Mouse (Mus musculus) liver, embryonic 14.5 days (tissue): ENCODE results near the gene Sox2. TPM values are rescaled to one million over a fixed set of nuclear protein-coding genes. Genes with fewer than 3 reads are reported as not detected.

Experiments
- ATAC-seq: fragments of 200-750 bp; cut with Nextera tagmentation; 2 replicates; pipeline ENCODE4 v1.8.0; 2017; ENCODE audit warnings: moderate number of reproducible peaks, mild to moderate bottlenecking, moderate library complexity; ENCODE audit not compliant: insufficient read depth
- DNase-seq, 3 experiments: peaks; one replicate each; pipeline ENCODE4 v3.0.0-alpha.2; 2012 to 2013; ENCODE audit warnings: low read depth in 3 of 3, low spot score in 3 of 3
- H3K27ac ChIP-seq: fragments of 300-500 bp; sonication (generic); 2 replicates; pipeline ENCODE4 v1.5.1; 2014; ENCODE audit warnings: moderate library complexity, mild to moderate bottlenecking, control low read depth, inconsistent platforms
- H3K27me3 ChIP-seq: fragments of 300-500 bp; sonication (generic); 2 replicates; pipeline ENCODE4 v1.6.1; 2014; ENCODE audit warnings: mild to moderate bottlenecking, low read length, moderate library complexity; ENCODE audit not compliant: control insufficient read depth, insufficient read depth
- H3K36me3 ChIP-seq: fragments of 300-500 bp; sonication (generic); replicated peaks from 2 replicates; pipeline ENCODE4 v1.6.1; 2014; ENCODE audit warnings: low read depth; ENCODE audit not compliant: control insufficient read depth, insufficient read depth
- H3K4me1 ChIP-seq, 2 experiments: fragments of 200-500 bp in 1 of 2; fragments of 300-500 bp in 1 of 2; sonication (generic) in 1 of 2; replicated peaks; 2 replicates each; pipeline ENCODE4 v1.6.1; 2012 to 2014; ENCODE audit warnings: antibody characterized with exemption in 1 of 2, inconsistent platforms in 1 of 2, low read length in 1 of 2; ENCODE audit not compliant: control insufficient read depth in 2 of 2, insufficient read depth in 2 of 2
- H3K4me2 ChIP-seq: fragments of 300-500 bp; sonication (generic); 2 replicates; pipeline ENCODE4 v1.6.1; 2014; ENCODE audit warnings: low read depth, mild to moderate bottlenecking, control low read depth, moderate library complexity
- H3K4me3 ChIP-seq, 2 experiments: fragments of 200-500 bp in 1 of 2; fragments of 300-500 bp in 1 of 2; sonication (generic) in 1 of 2; 2 replicates each; pipeline ENCODE4 v1.5.1; 2012 to 2014; ENCODE audit warnings: low read depth in 2 of 2, low read length in 2 of 2, mild to moderate bottlenecking in 2 of 2, control low read depth in 1 of 2, inconsistent platforms in 1 of 2, moderate library complexity in 1 of 2; ENCODE audit not compliant: insufficient read depth in 1 of 2
- H3K9ac ChIP-seq: fragments of 300-500 bp; sonication (generic); replicated peaks from 2 replicates; pipeline ENCODE4 v1.6.1; 2014; ENCODE audit warnings: mild to moderate bottlenecking, control low read depth, moderate library complexity
- H3K9me3 ChIP-seq: fragments of 300-500 bp; sonication (generic); 2 replicates; pipeline ENCODE4 v1.6.1; 2016; ENCODE audit warnings: low read length, mixed read lengths; ENCODE audit not compliant: control insufficient read depth
- CTCF ChIP-seq: IDR thresholded peaks from 2 replicates; pipeline ENCODE4 v1.5.1; 2016; ENCODE audit warnings: antibody characterized with exemption, low read depth, control low read depth
- EP300 ChIP-seq: IDR thresholded peaks from 2 replicates; pipeline ENCODE4 v1.6.1; 2016; ENCODE audit warnings: antibody characterized with exemption, low read depth
- WGBS: fragments of 180-500 bp; shearing (Covaris S2); extraction: QIAGEN DNeasy Blood & Tissue Kit; methylation state at CpG from one replicate; pipeline ENCODE4 v1.1.7; 2014; ENCODE audit not compliant: insufficient replicate concordance; 5-methylcytosine and 5-hydroxymethylcytosine counted together
- polyA plus RNA-seq, 2 experiments: library from polyadenylated mRNA; depleted of rRNA in 1 of 2; stranded (reverse) in 1 of 2; unstranded in 1 of 2; fragments of >200 nt; fragmentation: Nextera tagmentation in 1 of 2; extraction: Ambion mirVana in 1 of 2; gene quantifications; 2 replicates each; pipeline versions ENCODE4 v1.2.1 to v1.2.3; 2012 to 2014

Gene Sox2
- polyA plus RNA-seq, 2 experiments: 0.06 TPM; not detected in 1

DNA sequence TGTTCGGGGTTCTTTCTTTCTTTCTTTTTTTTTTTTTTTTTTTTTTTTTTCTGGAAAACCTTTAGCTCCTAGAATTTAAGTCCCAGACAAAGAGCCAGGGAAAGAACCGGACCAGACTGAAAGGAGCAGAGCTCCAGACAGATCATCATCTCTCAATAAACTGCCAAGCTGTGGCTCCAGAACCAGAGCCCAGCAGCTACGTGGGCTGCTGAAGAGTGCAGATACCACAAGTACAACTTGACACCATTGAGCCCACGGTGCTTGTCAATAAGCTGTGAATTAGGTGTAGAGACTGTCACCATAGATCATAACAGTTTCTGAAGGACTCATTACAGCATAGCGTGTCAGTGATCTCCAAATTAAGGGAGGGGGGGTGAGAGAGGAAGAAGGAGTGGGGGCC, 7.1 kb upstream of the Sox2 start:
- H3K4me3 ChIP-seq: no peak overlapping the region
- H3K4me2 ChIP-seq: no peak overlapping the region
- H3K27ac ChIP-seq: no peak overlapping the region
- no peaks in the 10 kb centered on the region for H3K36me3 ChIP-seq
- TF ChIP-seq EP300 (no peak), CTCF (no peak)
- WGBS: 11% methylated on average over 5 of the region's 5 CpGs
- DNase-seq: no peak
- ATAC-seq: no peak
- H3K4me1 ChIP-seq: no peaks in the 10 kb centered on the region
- H3K9ac ChIP-seq: no peak overlapping the region
- peaks cover 88% of the 10 kb centered on the region for H3K27me3 ChIP-seq
- no peaks in the 10 kb centered on the region for H3K9me3 ChIP-seq

DNA sequence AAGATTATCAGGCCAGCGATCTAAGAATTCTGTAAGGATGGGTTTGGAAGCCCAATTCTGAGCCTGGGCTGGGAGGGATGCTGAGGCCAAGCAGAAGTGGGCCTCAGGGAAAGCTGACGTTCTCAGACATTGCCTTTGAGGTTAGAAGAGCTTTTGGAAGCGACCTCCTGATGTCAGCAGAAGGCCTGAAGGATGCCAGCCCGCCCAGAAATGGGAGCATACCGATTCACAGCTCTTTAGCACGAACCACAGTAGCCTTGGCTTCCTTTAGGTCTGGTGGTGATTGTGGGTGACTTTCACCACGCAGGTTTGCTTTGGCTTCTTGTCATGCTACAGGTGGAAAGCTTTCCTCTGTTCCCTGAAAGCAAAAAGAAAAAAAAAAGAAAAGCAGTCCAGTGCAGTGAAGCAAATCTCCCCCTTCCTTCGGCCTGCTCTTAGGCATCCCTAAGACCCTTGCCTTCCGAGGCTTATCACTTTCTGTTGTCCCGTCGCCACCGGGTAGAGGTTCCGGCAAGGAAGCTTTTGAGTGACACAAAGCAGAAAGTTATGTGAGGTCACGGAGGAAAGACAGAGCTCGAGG, 6.6 kb upstream of the Sox2 start:
- no peaks in the 10 kb centered on the region for H3K4me1 ChIP-seq
- DNase-seq (no peak), ATAC-seq (no peak)
- WGBS: 3% methylated on average over 15 of the region's 15 CpGs
- no peaks in the 10 kb centered on the region for H3K36me3 ChIP-seq
- peaks cover 89% of the 10 kb centered on the region for H3K27me3 ChIP-seq
- H3K9ac ChIP-seq: no peak overlapping the region
- H3K4me3 ChIP-seq: no peak overlapping the region
- H3K9me3 ChIP-seq: no peaks in the 10 kb centered on the region
- TF ChIP-seq CTCF (no peak), EP300 (no peak)
- no peak overlapping the region for H3K27ac ChIP-seq
- no peak overlapping the region for H3K4me2 ChIP-seq

- WGBS: 3% methylated on average over 10 of the region's 10 CpGs
Observed at GRCm38 (mm10) chr3:34646169-34646568, 4.0 kb upstream of the Sox2 start.

GRCm38 (mm10) chr3:34647688-34648087, 2.5 kb upstream of the Sox2 start:
- Histone ChIP-seq H3K4me2 (no peak overlapping the region), H3K9me3 (no peaks in the 10 kb centered on the region), H3K27ac (no peak overlapping the region), H3K9ac (no peak overlapping the region), H3K36me3 (no peaks in the 10 kb centered on the region), H3K4me3 (no peak overlapping the region), H3K27me3 (peaks cover 88% of the 10 kb centered on the region), H3K4me1 (no peaks in the 10 kb centered on the region)
- DNase-seq: peak; percentile 12 to 16 (median 14)
- ATAC-seq: no peak
- under 1% methylated on average over 14 of the region's 14 CpGs for WGBS
- TF ChIP-seq EP300 (no peak), CTCF (peak; percentile 71)

More at GRCm38 (mm10) chr3:34646169-34646568, 4.0 kb upstream of the Sox2 start:
- no peaks in the 10 kb centered on the region for H3K36me3 ChIP-seq
- H3K4me2 ChIP-seq: no peak overlapping the region
- H3K4me3 ChIP-seq: no peak overlapping the region
- peaks cover 89% of the 10 kb centered on the region for H3K27me3 ChIP-seq
- no peaks in the 10 kb centered on the region for H3K9me3 ChIP-seq
- no peak for TF ChIP-seq EP300
- TF ChIP-seq CTCF: no peak
- H3K27ac ChIP-seq: no peak overlapping the region
- ATAC-seq (no peak), DNase-seq (no peak)
- no peak overlapping the region for H3K9ac ChIP-seq
- H3K4me1 ChIP-seq: no peaks in the 10 kb centered on the region

DNA sequence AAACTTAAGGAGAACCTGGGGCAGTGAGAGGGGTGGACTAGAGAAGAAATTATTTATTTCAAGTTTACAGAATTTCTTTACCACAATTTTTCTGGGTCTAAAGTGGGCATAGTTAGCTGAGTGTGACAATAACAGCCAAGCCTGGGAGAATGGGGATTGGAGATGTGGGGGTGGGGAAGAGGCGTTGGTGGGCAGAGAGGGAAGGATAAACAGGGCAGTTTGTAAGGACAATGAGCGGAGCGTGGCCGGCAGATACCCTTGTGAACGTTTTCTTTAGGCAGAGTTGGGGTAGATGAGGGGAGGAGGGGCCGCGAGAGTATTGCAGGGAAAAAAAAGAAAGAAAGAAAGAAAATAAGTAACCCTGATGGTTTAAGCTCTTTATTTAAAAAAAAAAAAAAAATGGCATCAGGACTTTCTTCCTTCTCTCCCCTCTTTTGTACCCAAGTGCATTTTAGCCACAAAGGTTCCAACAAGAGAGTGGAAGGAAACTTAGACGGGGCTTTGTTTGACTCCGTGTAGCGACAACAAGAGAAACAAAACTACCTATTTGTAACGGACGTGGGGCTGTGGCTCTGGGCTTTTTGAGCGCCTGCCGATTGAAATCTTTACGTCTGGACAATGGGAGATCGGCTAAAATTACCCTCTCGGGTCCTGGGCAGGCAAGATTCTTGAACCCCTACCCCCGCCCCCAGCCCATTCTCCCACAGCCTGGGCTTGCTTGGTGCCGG, 1.9 kb upstream of the Sox2 start:
- TF ChIP-seq EP300 (no peak), CTCF (no peak)
- no peaks in the 10 kb centered on the region for H3K4me1 ChIP-seq
- H3K27me3 ChIP-seq: peaks cover 88% of the 10 kb centered on the region
- H3K36me3 ChIP-seq: no peaks in the 10 kb centered on the region
- no peak overlapping the region for H3K4me3 ChIP-seq
- H3K4me2 ChIP-seq: no peak overlapping the region
- no peak for DNase-seq
- H3K27ac ChIP-seq: no peak overlapping the region
- H3K9me3 ChIP-seq: no peaks in the 10 kb centered on the region
- H3K9ac ChIP-seq: no peak overlapping the region
- no peak for ATAC-seq
- WGBS: 4% methylated on average over 19 of the region's 19 CpGs
